Mouse (Mus musculus): ENCODE results near the gene Etv2. TPM values are rescaled to one million over a fixed set of nuclear protein-coding genes. Genes with fewer than 3 reads are reported as not detected.
A peak's percentile ranks its signal among the peaks of the same experiment; 100 is the strongest.

Etv2 gene
- polyA plus RNA-seq, 1 experiment from 2014 or later = not detected

- no peak overlapping the region for H3K27ac ChIP-seq (ENCODE audit: low read length)
- no peak overlapping the region for H3K4me3 ChIP-seq (ENCODE audit: low read length)
- 0 out of 2 replicates have a peak, but pooled peaks have one; percentile 35 for ATAC-seq (replicated peaks; ENCODE audit: extremely low read depth, insufficient read depth, low FRiP score)
- no peak overlapping the region for H3K4me2 ChIP-seq (ENCODE audit: low read depth, low read length)
- no peak overlapping the region for H3K9ac ChIP-seq (ENCODE audit: low read length)
- no peaks in the 10 kb centered on the region for H3K27me3 ChIP-seq (ENCODE audit: control insufficient read depth, insufficient read depth, low read length)
- no peaks in the 10 kb centered on the region for H3K36me3 ChIP-seq (ENCODE audit: control insufficient read depth, insufficient read depth)
- peaks cover 11% of the 10 kb centered on the region for H3K4me1 ChIP-seq (ENCODE audit: control insufficient read depth, insufficient read depth, low read length)
- H3K9me3 ChIP-seq (replicated peaks; ENCODE audit: control insufficient read depth, low read length) = no peaks in the 10 kb centered on the region
- 18% methylated on average over 8 of the region's 8 CpGs for WGBS
These were observed 27.8 kb downstream of the Etv2 start for GRCm38 (mm10) chr7:30607706-30608309.

DNA sequence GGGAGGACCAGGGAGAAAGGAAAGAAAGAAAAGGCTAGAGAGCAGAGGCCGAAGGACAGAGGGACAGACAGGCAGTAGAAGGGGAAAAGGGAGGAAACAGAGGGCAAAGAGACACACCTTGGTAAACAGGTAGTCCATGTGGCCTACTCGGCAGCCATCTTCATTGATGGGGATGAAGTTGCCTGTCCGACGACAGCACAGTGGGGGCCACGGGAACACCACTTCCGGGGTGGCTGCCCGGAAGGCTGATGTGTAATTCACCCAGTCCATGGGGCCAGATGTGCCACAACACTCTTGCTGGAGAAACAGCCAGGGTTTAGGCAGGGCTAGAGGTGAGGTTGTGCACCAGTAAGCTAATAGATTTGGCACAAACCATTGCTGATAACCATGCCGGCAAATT, 30.7 kb downstream of the Etv2 start:
- H3K9me3 ChIP-seq (replicated peaks; ENCODE audit: control insufficient read depth, low read length) = no peaks in the 10 kb centered on the region
- ATAC-seq (replicated peaks; ENCODE audit: extremely low read depth, insufficient read depth, low FRiP score) = no peak
- H3K4me2 ChIP-seq (ENCODE audit: low read depth, low read length) = no peak overlapping the region
- H3K4me1 ChIP-seq (ENCODE audit: control insufficient read depth, insufficient read depth, low read length) = peaks cover 7% of the 10 kb centered on the region
- H3K4me3 ChIP-seq (ENCODE audit: low read length) = no peak overlapping the region
- no peaks in the 10 kb centered on the region for H3K27me3 ChIP-seq (ENCODE audit: control insufficient read depth, insufficient read depth, low read length)
- H3K36me3 ChIP-seq (ENCODE audit: control insufficient read depth, insufficient read depth) = no peaks in the 10 kb centered on the region
- H3K9ac ChIP-seq (ENCODE audit: low read length) = no peak overlapping the region
- no peak overlapping the region for H3K27ac ChIP-seq (ENCODE audit: low read length)
- 89% methylated on average over 8 of the region's 8 CpGs for WGBS

- WGBS = 58% methylated on average over 8 of the region's 8 CpGs
- H3K9ac ChIP-seq (ENCODE audit: low read length) = no peak overlapping the region
- peaks cover 6% of the 10 kb centered on the region; the same call in 1 of the 2 replicates for H3K4me1 ChIP-seq (ENCODE audit: control insufficient read depth, insufficient read depth, low read length)
- H3K36me3 ChIP-seq (ENCODE audit: control insufficient read depth, insufficient read depth) = no peaks in the 10 kb centered on the region
- ATAC-seq (replicated peaks; ENCODE audit: extremely low read depth, insufficient read depth, low FRiP score) = no peak
- H3K4me3 ChIP-seq (ENCODE audit: low read length) = no peak overlapping the region
- H3K27me3 ChIP-seq (ENCODE audit: control insufficient read depth, insufficient read depth, low read length) = no peaks in the 10 kb centered on the region
- no peak overlapping the region for H3K27ac ChIP-seq (ENCODE audit: low read length)
- H3K9me3 ChIP-seq (replicated peaks; ENCODE audit: control insufficient read depth, low read length) = no peaks in the 10 kb centered on the region
- no peak overlapping the region for H3K4me2 ChIP-seq (ENCODE audit: low read depth, low read length)
These were observed 31.2 kb downstream of the Etv2 start for GRCm38 (mm10) chr7:30604424-30604823.

- no peak overlapping the region for H3K4me2 ChIP-seq (ENCODE audit: low read depth, low read length)
- WGBS = 21% methylated on average over 3 of the region's 3 CpGs
- no peak overlapping the region for H3K27ac ChIP-seq (ENCODE audit: low read length)
- H3K27me3 ChIP-seq (ENCODE audit: control insufficient read depth, insufficient read depth, low read length) = no peaks in the 10 kb centered on the region
- H3K4me1 ChIP-seq (ENCODE audit: control insufficient read depth, insufficient read depth, low read length) = peaks cover 6% of the 10 kb centered on the region; the same call in 1 of the 2 replicates
- no peak overlapping the region for H3K9ac ChIP-seq (ENCODE audit: low read length)
- H3K4me3 ChIP-seq (ENCODE audit: low read length) = no peak overlapping the region
- H3K36me3 ChIP-seq (ENCODE audit: control insufficient read depth, insufficient read depth) = no peaks in the 10 kb centered on the region
- no peak for ATAC-seq (replicated peaks; ENCODE audit: extremely low read depth, insufficient read depth, low FRiP score)
- H3K9me3 ChIP-seq (replicated peaks; ENCODE audit: control insufficient read depth, low read length) = no peaks in the 10 kb centered on the region
These were observed 33.1 kb downstream of the Etv2 start for GRCm38 (mm10) chr7:30602583-30602982.

- Histone ChIP-seq H3K27ac (ENCODE audit: low read length) (peak overlapping the region; percentile 51; the same call in 1 of the 2 replicates), H3K4me2 (ENCODE audit: low read depth, low read length) (no peak overlapping the region)
- ATAC-seq (replicated peaks; ENCODE audit: extremely low read depth, insufficient read depth, low FRiP score) = no peak
These were observed 35.0 kb downstream of the Etv2 start for GRCm38 (mm10) chr7:30600651-30601050.

GRCm38 (mm10) chr7:30599933-30600353, 35.7 kb downstream of the Etv2 start:
- H3K9me3 ChIP-seq (replicated peaks; ENCODE audit: control insufficient read depth, low read length) = no peaks in the 10 kb centered on the region
- H3K36me3 ChIP-seq (ENCODE audit: control insufficient read depth, insufficient read depth) = no peaks in the 10 kb centered on the region
- H3K27me3 ChIP-seq (ENCODE audit: control insufficient read depth, insufficient read depth, low read length) = no peaks in the 10 kb centered on the region
- 2% methylated on average over 16 of the region's 16 CpGs for WGBS
- H3K27ac ChIP-seq (ENCODE audit: low read length) = peak overlapping the region; percentile 51; the same call in 1 of the 2 replicates
- peak overlapping the region; percentile 47 for H3K9ac ChIP-seq (ENCODE audit: low read length)
- peak overlapping the region; percentile 37; the same call in 1 of the 2 replicates for H3K4me2 ChIP-seq (ENCODE audit: low read depth, low read length)
- ATAC-seq (replicated peaks; ENCODE audit: extremely low read depth, insufficient read depth, low FRiP score) = peak; percentile 95
- peak overlapping the region; percentile 10; the same call in 1 of the 2 replicates for H3K4me3 ChIP-seq (ENCODE audit: low read length)
- peaks cover 6% of the 10 kb centered on the region; the same call in 1 of the 2 replicates for H3K4me1 ChIP-seq (ENCODE audit: control insufficient read depth, insufficient read depth, low read length)

More at GRCm38 (mm10) chr7:30600651-30601050, 35.0 kb downstream of the Etv2 start:
- H3K4me1 ChIP-seq (ENCODE audit: control insufficient read depth, insufficient read depth, low read length) = peaks cover 6% of the 10 kb centered on the region; the same call in 1 of the 2 replicates
- H3K27me3 ChIP-seq (ENCODE audit: control insufficient read depth, insufficient read depth, low read length) = no peaks in the 10 kb centered on the region
- no peaks in the 10 kb centered on the region for H3K36me3 ChIP-seq (ENCODE audit: control insufficient read depth, insufficient read depth)
- H3K4me3 ChIP-seq (ENCODE audit: low read length) = no peak overlapping the region
- H3K9me3 ChIP-seq (replicated peaks; ENCODE audit: control insufficient read depth, low read length) = no peaks in the 10 kb centered on the region
- WGBS = 59% methylated on average over 7 of the region's 7 CpGs
- H3K9ac ChIP-seq (ENCODE audit: low read length) = 0 out of 2 replicates have a peak overlapping the region, but pooled peaks have one; percentile 7

GRCm38 (mm10) chr7:30598786-30599185, 36.9 kb downstream of the Etv2 start, which contains the start of gene Zbtb32:
TSS of gene Zbtb32 (minus strand) at chr7:30598909.
- 92% methylated on average over 12 of the region's 12 CpGs for WGBS
- H3K36me3 ChIP-seq (ENCODE audit: control insufficient read depth, insufficient read depth) = no peaks in the 10 kb centered on the region
- H3K27me3 ChIP-seq (ENCODE audit: control insufficient read depth, insufficient read depth, low read length) = no peaks in the 10 kb centered on the region
- 0 out of 2 replicates have a peak within 1 kb of the TSS, but pooled peaks have one; percentile 3 for H3K4me2 ChIP-seq (ENCODE audit: low read depth, low read length)
- peak within 1 kb of the TSS; percentile 28; the same call in 1 of the 2 replicates for H3K27ac ChIP-seq (ENCODE audit: low read length)
- H3K4me1 ChIP-seq (ENCODE audit: control insufficient read depth, insufficient read depth, low read length) = peaks cover 6% of the 10 kb centered on the region; the same call in 1 of the 2 replicates
- H3K9ac ChIP-seq (ENCODE audit: low read length) = 0 out of 2 replicates have a peak within 1 kb of the TSS, but pooled peaks have one; percentile 36
- ATAC-seq (replicated peaks; ENCODE audit: extremely low read depth, insufficient read depth, low FRiP score) = no peak
- H3K9me3 ChIP-seq (replicated peaks; ENCODE audit: control insufficient read depth, low read length) = no peaks in the 10 kb centered on the region
- H3K4me3 ChIP-seq (ENCODE audit: low read length) = no peak within 1 kb of the TSS

GRCm38 (mm10) chr7:30596811-30597210, 38.8 kb downstream of the Etv2 start:
- Histone ChIP-seq H3K36me3 (ENCODE audit: control insufficient read depth, insufficient read depth) (no peaks in the 10 kb centered on the region), H3K9ac (ENCODE audit: low read length) (no peak overlapping the region), H3K4me1 (ENCODE audit: control insufficient read depth, insufficient read depth, low read length) (peaks cover 6% of the 10 kb centered on the region; the same call in 1 of the 2 replicates), H3K4me3 (ENCODE audit: low read length) (no peak overlapping the region), H3K4me2 (ENCODE audit: low read depth, low read length) (no peak overlapping the region), H3K27ac (ENCODE audit: low read length) (no peak overlapping the region), H3K9me3 (replicated peaks; ENCODE audit: control insufficient read depth, low read length) (no peaks in the 10 kb centered on the region), H3K27me3 (ENCODE audit: control insufficient read depth, insufficient read depth, low read length) (no peaks in the 10 kb centered on the region)
- ATAC-seq (replicated peaks; ENCODE audit: extremely low read depth, insufficient read depth, low FRiP score) = no peak
- WGBS = 60% methylated on average over 5 of the region's 5 CpGs

GRCm38 (mm10) chr7:30596093-30596492, 39.6 kb downstream of the Etv2 start:
- Histone ChIP-seq H3K27me3 (ENCODE audit: control insufficient read depth, insufficient read depth, low read length) (no peaks in the 10 kb centered on the region), H3K9me3 (replicated peaks; ENCODE audit: control insufficient read depth, low read length) (no peaks in the 10 kb centered on the region), H3K4me3 (ENCODE audit: low read length) (no peak overlapping the region), H3K36me3 (ENCODE audit: control insufficient read depth, insufficient read depth) (no peaks in the 10 kb centered on the region), H3K9ac (ENCODE audit: low read length) (no peak overlapping the region), H3K4me2 (ENCODE audit: low read depth, low read length) (no peak overlapping the region), H3K4me1 (ENCODE audit: control insufficient read depth, insufficient read depth, low read length) (peaks cover 6% of the 10 kb centered on the region; the same call in 1 of the 2 replicates), H3K27ac (ENCODE audit: low read length) (no peak overlapping the region)
- ATAC-seq (replicated peaks; ENCODE audit: extremely low read depth, insufficient read depth, low FRiP score) = no peak
- WGBS = 70% methylated on average over 5 of the region's 5 CpGs

Measured in heart, embryonic 16.5 days (tissue).